Mouse (Mus musculus): Measurements from ENCODE around the gene Polr2i. TPM values are rescaled to one million over a fixed set of nuclear protein-coding genes. Genes with fewer than 3 reads are reported as not detected.

Polr2i gene
- polyA plus RNA-seq, 1 experiment from 2014 or later: 182 TPM

- Histone ChIP-seq H3K4me1 (ENCODE audit: control insufficient read depth, insufficient read depth, low read length) (0 out of 2 replicates have a peak, but pooled peaks cover 4% of the 10 kb centered on the region), H3K9me3 (ENCODE audit: control insufficient read depth, low read length) (no peaks in the 10 kb centered on the region), H3K27ac (replicated peaks; ENCODE audit: low read depth, low read length) (peak within 1 kb of the TSS; percentile 79), H3K4me3 (ENCODE audit: low read depth, low read length) (peak within 1 kb of the TSS; percentile 81), H3K36me3 (ENCODE audit: control insufficient read depth, insufficient read depth, low read length) (no peaks in the 10 kb centered on the region), H3K27me3 (ENCODE audit: control insufficient read depth, insufficient read depth, low read length) (no peaks in the 10 kb centered on the region), H3K9ac (ENCODE audit: low read length) (peak within 1 kb of the TSS; percentile 46; the same call in 1 of the 2 replicates), H3K4me2 (ENCODE audit: low read depth, severe bottlenecking) (peak within 1 kb of the TSS; percentile 49)
- ATAC-seq (ENCODE audit: insufficient number of reproducible peaks, low FRiP score, low TSS enrichment, low read depth): peak; percentile 96
- WGBS: under 1% methylated on average over 49 of the region's 49 CpGs
- peak; percentile 93 for DNase-seq (ENCODE audit: low spot score)
These were observed 48.4 kb downstream of the Polr2i start, which contains the start of the genes Thap8 and Wdr62 for GRCm38 (mm10) chr7:30279951-30280669. TSS of gene Thap8 (plus strand) at chr7:30280094. TSS of gene Wdr62 (minus strand) at chr7:30280419.

- Histone ChIP-seq H3K4me1 (ENCODE audit: control insufficient read depth, insufficient read depth, low read length) (0 out of 2 replicates have a peak, but pooled peaks cover 4% of the 10 kb centered on the region), H3K9me3 (ENCODE audit: control insufficient read depth, low read length) (no peaks in the 10 kb centered on the region), H3K9ac (ENCODE audit: low read length) (peak overlapping the region; percentile 19; the same call in 1 of the 2 replicates), H3K4me2 (ENCODE audit: low read depth, severe bottlenecking) (peak overlapping the region; percentile 49), H3K36me3 (ENCODE audit: control insufficient read depth, insufficient read depth, low read length) (no peaks in the 10 kb centered on the region), H3K27ac (replicated peaks; ENCODE audit: low read depth, low read length) (peak overlapping the region; percentile 24), H3K4me3 (ENCODE audit: low read depth, low read length) (peak overlapping the region; percentile 81), H3K27me3 (ENCODE audit: control insufficient read depth, insufficient read depth, low read length) (no peaks in the 10 kb centered on the region)
- DNase-seq (ENCODE audit: low spot score) (peak; percentile 81), ATAC-seq (ENCODE audit: insufficient number of reproducible peaks, low FRiP score, low TSS enrichment, low read depth) (peak; percentile 86)
- WGBS: under 1% methylated on average over 20 of the region's 20 CpGs
These were observed 49.0 kb downstream of the Polr2i start for GRCm38 (mm10) chr7:30280670-30281138.

GRCm38 (mm10) chr7:30281522-30281921, 49.8 kb downstream of the Polr2i start:
- Histone ChIP-seq H3K9me3 (ENCODE audit: control insufficient read depth, low read length) (no peaks in the 10 kb centered on the region), H3K27me3 (ENCODE audit: control insufficient read depth, insufficient read depth, low read length) (no peaks in the 10 kb centered on the region), H3K9ac (ENCODE audit: low read length) (no peak overlapping the region), H3K4me2 (ENCODE audit: low read depth, severe bottlenecking) (no peak overlapping the region), H3K27ac (replicated peaks; ENCODE audit: low read depth, low read length) (no peak overlapping the region), H3K4me1 (ENCODE audit: control insufficient read depth, insufficient read depth, low read length) (0 out of 2 replicates have a peak, but pooled peaks cover 4% of the 10 kb centered on the region), H3K4me3 (ENCODE audit: low read depth, low read length) (no peak overlapping the region), H3K36me3 (ENCODE audit: control insufficient read depth, insufficient read depth, low read length) (no peaks in the 10 kb centered on the region)
- ATAC-seq (ENCODE audit: insufficient number of reproducible peaks, low FRiP score, low TSS enrichment, low read depth) (no peak), DNase-seq (ENCODE audit: low spot score) (no peak)
- WGBS: 66% methylated on average over 4 of the region's 4 CpGs

GRCm38 (mm10) chr7:30282740-30283139, 51.0 kb downstream of the Polr2i start:
- Histone ChIP-seq H3K27me3 (ENCODE audit: control insufficient read depth, insufficient read depth, low read length) (no peaks in the 10 kb centered on the region), H3K27ac (replicated peaks; ENCODE audit: low read depth, low read length) (no peak overlapping the region), H3K4me2 (ENCODE audit: low read depth, severe bottlenecking) (no peak overlapping the region), H3K4me3 (ENCODE audit: low read depth, low read length) (no peak overlapping the region), H3K4me1 (ENCODE audit: control insufficient read depth, insufficient read depth, low read length) (0 out of 2 replicates have a peak, but pooled peaks cover 4% of the 10 kb centered on the region), H3K36me3 (ENCODE audit: control insufficient read depth, insufficient read depth, low read length) (no peaks in the 10 kb centered on the region), H3K9me3 (ENCODE audit: control insufficient read depth, low read length) (no peaks in the 10 kb centered on the region), H3K9ac (ENCODE audit: low read length) (no peak overlapping the region)
- DNase-seq (ENCODE audit: low spot score) (no peak), ATAC-seq (ENCODE audit: insufficient number of reproducible peaks, low FRiP score, low TSS enrichment, low read depth) (no peak)
- whole genome bisulfite sequencing: 81% methylated on average over 7 of the region's 7 CpGs

Other genes with a start within 250 kb of the Polr2i start
- gene Zfp568, start 248.0 kb upstream of the Polr2i start, polyA plus RNA-seq (2014; fragmentation: Nextera tagmentation; extraction: Ambion mirVana): 25.2 and 30.5 TPM in 2 replicates
- 3.8 and 4.0 TPM in 2 replicates for gene Zfp14, start 180.6 kb upstream of the Polr2i start, polyA plus RNA-seq (2014; fragmentation: Nextera tagmentation; extraction: Ambion mirVana)
- 4.3 and 4.7 TPM in 2 replicates for gene Zfp82, start 159.0 kb upstream of the Polr2i start, polyA plus RNA-seq (2014; fragmentation: Nextera tagmentation; extraction: Ambion mirVana)
- gene Gm26920, start 141.5 kb upstream of the Polr2i start, polyA plus RNA-seq (2014; fragmentation: Nextera tagmentation; extraction: Ambion mirVana): 3.2 and 4.6 TPM in 2 replicates
- 17.0 and 19.7 TPM in 2 replicates for gene Zfp566, start 141.4 kb upstream of the Polr2i start, polyA plus RNA-seq (2014; fragmentation: Nextera tagmentation; extraction: Ambion mirVana)
- gene Zfp260, start 137.2 kb upstream of the Polr2i start, polyA plus RNA-seq (2014; fragmentation: Nextera tagmentation; extraction: Ambion mirVana): 142 and 150 TPM in 2 replicates
- 6.5 and 8.6 TPM in 2 replicates for gene Zfp382, start 110.0 kb upstream of the Polr2i start, polyA plus RNA-seq (2014; fragmentation: Nextera tagmentation; extraction: Ambion mirVana)
- 14.6 and 18.7 TPM in 2 replicates for gene Zfp146, start 62.2 kb upstream of the Polr2i start, polyA plus RNA-seq (2014; fragmentation: Nextera tagmentation; extraction: Ambion mirVana)
- gene Cox7a1, start 47.8 kb upstream of the Polr2i start, polyA plus RNA-seq (2014; fragmentation: Nextera tagmentation; extraction: Ambion mirVana): 2.3 and 2.9 TPM in 2 replicates
- gene Capns1, start 33.1 kb upstream of the Polr2i start, polyA plus RNA-seq (2014; fragmentation: Nextera tagmentation; extraction: Ambion mirVana): 53.1 and 53.7 TPM in 2 replicates
- 232 and 241 TPM in 2 replicates for gene Tbcb, start 324 bp downstream of the Polr2i start, polyA plus RNA-seq (2014; fragmentation: Nextera tagmentation; extraction: Ambion mirVana)
- gene Ovol3, start 3.8 kb downstream of the Polr2i start, polyA plus RNA-seq (2014; fragmentation: Nextera tagmentation; extraction: Ambion mirVana): 0.27 TPM in 1 of 2 replicates, not detected in the other
- gene Thap8, start 48.1 kb downstream of the Polr2i start, polyA plus RNA-seq (2014; fragmentation: Nextera tagmentation; extraction: Ambion mirVana): 0.16 and 0.19 TPM in 2 replicates
- 10.4 and 14.9 TPM in 2 replicates for gene Wdr62, start 48.5 kb downstream of the Polr2i start, polyA plus RNA-seq (2014; fragmentation: Nextera tagmentation; extraction: Ambion mirVana)
- gene Clip3, start 59.8 kb downstream of the Polr2i start, polyA plus RNA-seq (2014; fragmentation: Nextera tagmentation; extraction: Ambion mirVana): 64.7 and 70.0 TPM in 2 replicates
- gene Alkbh6, start 76.8 kb downstream of the Polr2i start, polyA plus RNA-seq (2014; fragmentation: Nextera tagmentation; extraction: Ambion mirVana): 93.7 and 97.6 TPM in 2 replicates
- gene Syne4, start 82.9 kb downstream of the Polr2i start, polyA plus RNA-seq (2014; fragmentation: Nextera tagmentation; extraction: Ambion mirVana): 72.3 and 75.3 TPM in 2 replicates
- not detected in 2 replicates for gene E130208F15Rik, start 89.8 kb downstream of the Polr2i start, polyA plus RNA-seq (2014; fragmentation: Nextera tagmentation; extraction: Ambion mirVana)
- gene Sdhaf1, start 91.9 kb downstream of the Polr2i start, polyA plus RNA-seq (2014; fragmentation: Nextera tagmentation; extraction: Ambion mirVana): 21.6 TPM in 2 replicates
- gene Lrfn3, start 130.8 kb downstream of the Polr2i start, polyA plus RNA-seq (2014; fragmentation: Nextera tagmentation; extraction: Ambion mirVana): 4.9 and 5.0 TPM in 2 replicates
- 8.4 and 12.6 TPM in 2 replicates for gene Tyrobp, start 181.8 kb downstream of the Polr2i start, polyA plus RNA-seq (2014; fragmentation: Nextera tagmentation; extraction: Ambion mirVana)
- 0.39 TPM in 1 of 2 replicates, not detected in the other for gene Hcst, start 187.9 kb downstream of the Polr2i start, polyA plus RNA-seq (2014; fragmentation: Nextera tagmentation; extraction: Ambion mirVana)
- 0.96 and 1.4 TPM in 2 replicates for gene Nfkbid, start 189.8 kb downstream of the Polr2i start, polyA plus RNA-seq (2014; fragmentation: Nextera tagmentation; extraction: Ambion mirVana)
- gene Aplp1, start 213.6 kb downstream of the Polr2i start, polyA plus RNA-seq (2014; fragmentation: Nextera tagmentation; extraction: Ambion mirVana): 16.6 and 18.0 TPM in 2 replicates
- 0.13 TPM in 1 of 2 replicates, not detected in the other for gene Kirrel2, start 225.7 kb downstream of the Polr2i start, polyA plus RNA-seq (2014; fragmentation: Nextera tagmentation; extraction: Ambion mirVana)
- gene Nphs1, start 226.4 kb downstream of the Polr2i start, polyA plus RNA-seq (2014; fragmentation: Nextera tagmentation; extraction: Ambion mirVana): 0.15 TPM in 1 of 2 replicates, not detected in the other

All from limb, embryonic 11.5 days (tissue).